14 mouse cellular contexts compared by ENCODE assay signal in genomic region chr14:76044164-76044557, GRCm38 (mm10).
"Had no signal": no experiment of that assay in that cellular context is flagged by ENCODE, and none has a peak within 500 bp of the region (broad histone marks: within the 10 kb centered on the region; RNA-seq: fewer than 3 reads in every experiment).

No protein-coding gene starts in this region.

- ATAC-seq: intestine, embryonic 15.5 days; lung, postnatal 0 days had no signal

- H3K9ac ChIP-seq: intestine, embryonic 15.5 days; liver, embryonic 15.5 days had no signal

- H3K27ac ChIP-seq: intestine, embryonic 15.5 days; left cerebral cortex, adult 2 months; limb, embryonic 10.5 days; liver, embryonic 15.5 days; midbrain, embryonic 10.5 days; stomach, postnatal 0 days had no signal

- H3K27me3 ChIP-seq: intestine, embryonic 15.5 days; liver, embryonic 15.5 days had no signal

- H3K4me1 ChIP-seq: intestine, embryonic 15.5 days; liver, embryonic 15.5 days had no signal

- H3K36me3 ChIP-seq: intestine, embryonic 15.5 days; limb, embryonic 10.5 days; liver, embryonic 15.5 days; midbrain, embryonic 10.5 days had no signal

- H3K4me3 ChIP-seq: intestine, embryonic 15.5 days; left cerebral cortex, adult 2 months; limb, embryonic 10.5 days; liver, embryonic 15.5 days; midbrain, embryonic 10.5 days had no signal

- H3K4me2 ChIP-seq: intestine, embryonic 15.5 days; liver, embryonic 11.5 days; liver, embryonic 15.5 days had no signal

- H3K9me3 ChIP-seq: intestine, embryonic 15.5 days; limb, embryonic 10.5 days; liver, embryonic 15.5 days; midbrain, embryonic 10.5 days had no signal

- DNase-seq: kidney, adult 2 months; kidney, postnatal 4 days; lung, adult 2 months; lung, postnatal 36 days; midbrain, embryonic 14.5 days; thymus, postnatal 4 days had no signal
